Mouse (Mus musculus) ES-E14 (cell line): ENCODE results near the gene Slc7a15.
"Not testable (repeated sequence)": the region's sequence is repeated elsewhere in the genome, so short reads cannot be mapped to it uniquely, and the experiment has no call there.

Experiments
- CHD2 ChIP-seq: IDR thresholded peaks from 2 replicates; pipeline ENCODE4 v1.6.1; 2014; ENCODE audit warnings: mild to moderate bottlenecking, low read depth, low read length, inconsistent platforms
- MAFK ChIP-seq: IDR thresholded peaks from 2 replicates; pipeline ENCODE4 v1.6.1; 2014; ENCODE audit warnings: mild to moderate bottlenecking, low read depth, low read length, inconsistent platforms; ENCODE audit not compliant: insufficient read depth
- ZNF384 ChIP-seq: IDR thresholded peaks from 2 replicates; pipeline ENCODE4 v1.6.1; 2012; ENCODE audit warnings: low read depth, low read length, inconsistent platforms

DNA sequence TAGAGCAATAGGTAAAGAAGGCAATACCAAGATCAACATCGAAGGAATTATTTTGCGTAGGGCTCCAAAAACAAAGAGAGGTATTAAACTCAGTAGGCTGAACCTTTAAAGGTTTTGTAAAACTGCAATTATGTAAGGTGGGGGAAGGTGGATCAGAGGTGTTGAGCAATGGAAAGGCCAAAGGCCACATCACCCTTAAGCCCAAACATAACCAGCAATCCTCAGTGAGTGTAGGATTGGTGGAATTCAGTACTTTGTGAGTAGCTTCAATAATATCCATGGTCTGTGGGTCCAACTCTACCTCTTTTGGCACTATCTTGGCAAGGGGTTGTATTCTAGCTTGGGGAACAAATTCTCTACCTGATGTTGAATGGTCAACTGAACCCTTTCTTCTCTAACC, 7.5 kb downstream of the Slc7a15 start:
- not testable (repeated sequence) for TF ChIP-seq CHD2, MAFK, ZNF384
